Mouse (Mus musculus) layer of hippocampus, adult 8-10 months (tissue): ENCODE results near the gene Gm20736. TPM values are rescaled to one million over a fixed set of nuclear protein-coding genes. Genes with fewer than 3 reads are reported as not detected.
"Not testable (repeated sequence)": the region's sequence is repeated elsewhere in the genome, so short reads cannot be mapped to it uniquely, and the experiment has no call there.

Experiments
- DNase-seq, 2 experiments: peaks; one replicate each; pipeline ENCODE4 v3.0.0; 2022; ENCODE audit warnings: low spot score in 2 of 2
- total RNA-seq, 4 experiments: library from RNA; stranded (reverse); gene quantifications; 2 replicates each; pipeline ENCODE4 v1.2.4; 2022

The Gm20736 gene
- not detected for total RNA-seq

GRCm38 (mm10) chrY:65377390-65377789 is at the start of gene Gm20736:
Gene Gm20736, plus strand, starts transcription at chrY:65377690.
- not testable (repeated sequence) for DNase-seq

Other genes with a start within 250 kb of the Gm20736 start
- gene Gm20924, start 170.2 kb upstream of the Gm20736 start, total RNA-seq, result not detected